Comparison of ENCODE assay signal across 17 mouse cellular contexts in genomic region chr14:20966959-20967670, GRCm38 (mm10). TPM values are rescaled to one million over a fixed set of nuclear protein-coding genes. Genes with fewer than 3 reads are reported as not detected.
DNase-seq lines count a peak whose midpoint lies in the region; ATAC-seq and TF ChIP-seq lines count a peak whose summit lies in the region.
"Had no signal": no experiment of that assay in that cellular context is flagged by ENCODE, and none has a peak within 500 bp of the region (broad histone marks: within the 10 kb centered on the region; RNA-seq: fewer than 3 reads in every experiment).

No protein-coding gene starts in this region.

- H3K36me3 ChIP-seq in neural tube, embryonic 11.5 days (ENCODE audit: control insufficient read depth, insufficient read depth, low read length): no peaks in the 10 kb centered on the region
- peaks cover 4% of the 10 kb centered on the region for H3K36me3 ChIP-seq in liver, postnatal 0 days (replicated peaks; ENCODE audit: insufficient read depth, low read length)

- 73% methylated on average over 3 of the region's 3 CpGs for WGBS in neural tube, embryonic 11.5 days
- 87% methylated on average over 3 of the region's 3 CpGs for WGBS in liver, postnatal 0 days (ENCODE audit: insufficient replicate concordance)

- H3K4me2 ChIP-seq in neural tube, embryonic 11.5 days (ENCODE audit: low read depth): no peak overlapping the region
- H3K4me2 ChIP-seq in liver, postnatal 0 days (ENCODE audit: low read depth, low read length): no peak overlapping the region
- H3K4me2 ChIP-seq: liver, embryonic 12.5 days had no signal

- DNase-seq in CD4-positive, CD25-positive, alpha-beta regulatory T cell, adult 2 months (ENCODE audit: low read depth, low spot score): peak; percentile 7
- DNase-seq in neural tube, embryonic 11.5 days (ENCODE audit: low spot score): no peak
- DNase-seq in neural tube, embryonic 10.5 days (ENCODE audit: extremely low spot score, low spot score): no peak
- peak; percentile 19 for DNase-seq in induced T-regulatory cell, adult 2 months (ENCODE audit: low read depth)
- DNase-seq in right cerebral cortex, adult 18-20 months: no peak
- no peak for DNase-seq in adrenal gland, postnatal 10 days
- no peak for DNase-seq in liver, postnatal 0 days
- DNase-seq: cerebellum, adult 18-20 months; heart, adult 2 months; heart, postnatal 10 days; kidney, postnatal 14 days; lung, postnatal 10 days; thymus, postnatal 14 days had no signal

- no peaks in the 10 kb centered on the region for H3K9me3 ChIP-seq in neural tube, embryonic 11.5 days (ENCODE audit: control insufficient read depth, low read length)
- no peaks in the 10 kb centered on the region for H3K9me3 ChIP-seq in liver, postnatal 0 days (ENCODE audit: low read length)
- H3K9me3 ChIP-seq: G1E; liver, embryonic 12.5 days had no signal

- no peaks in the 10 kb centered on the region for H3K27me3 ChIP-seq in neural tube, embryonic 11.5 days (ENCODE audit: control insufficient read depth, insufficient read depth, low read length)
- no peaks in the 10 kb centered on the region for H3K27me3 ChIP-seq in liver, postnatal 0 days (ENCODE audit: insufficient read depth, low read length)
- H3K27me3 ChIP-seq: liver, embryonic 12.5 days had no signal

- H3K9ac ChIP-seq in neural tube, embryonic 11.5 days (ENCODE audit: low read length): no peak overlapping the region
- H3K9ac ChIP-seq in liver, postnatal 0 days (replicated peaks): no peak overlapping the region
- H3K9ac ChIP-seq: liver, embryonic 12.5 days had no signal

- TF ChIP-seq CTCF in liver, postnatal 0 days (IDR thresholded peaks at IDR 0.05; ENCODE audit: low read depth): no peak

- no peak for ATAC-seq in CD4-positive, CD25-positive, alpha-beta regulatory T cell, adult 4 months
- ATAC-seq in neural tube, embryonic 11.5 days (ENCODE audit: insufficient read depth, low FRiP score, low TSS enrichment): peak; percentile 90
- ATAC-seq in liver, postnatal 0 days: no peak
- ATAC-seq: intestine, postnatal 0 days; liver, embryonic 12.5 days had no signal

- no peak overlapping the region for H3K4me3 ChIP-seq in neural tube, embryonic 11.5 days (ENCODE audit: low read depth, low read length)
- no peak overlapping the region for H3K4me3 ChIP-seq in liver, postnatal 0 days (ENCODE audit: low read depth, low read length)
- H3K4me3 ChIP-seq: heart, adult 2 months; liver, embryonic 12.5 days had no signal

- peak overlapping the region; percentile 56; the same call in 1 of the 2 replicates for H3K27ac ChIP-seq in neural tube, embryonic 11.5 days (ENCODE audit: low read depth, low read length)
- no peak overlapping the region for H3K27ac ChIP-seq in liver, postnatal 0 days (ENCODE audit: low read depth)
- H3K27ac ChIP-seq: heart, adult 2 months; liver, embryonic 12.5 days had no signal

- 0 out of 2 replicates have a peak, but pooled peaks cover 4% of the 10 kb centered on the region for H3K4me1 ChIP-seq in neural tube, embryonic 11.5 days (ENCODE audit: control insufficient read depth, insufficient read depth, low read length)
- H3K4me1 ChIP-seq in liver, postnatal 0 days (ENCODE audit: insufficient read depth): peaks cover 10% of the 10 kb centered on the region; the same call in 1 of the 2 replicates

- no peak for TF ChIP-seq EP300 in liver, postnatal 0 days (IDR thresholded peaks at IDR 0.05; ENCODE audit: low read depth)

RNA-seq across cellular contexts. Expression of gene Vcl, which starts 37.9 kb away (rescaled TPM):
- polyA plus RNA-seq in CD4-positive, CD25-positive, alpha-beta regulatory T cell, adult 4 months (2017; shearing (Covaris generic)): 1 to 10 TPM; 1.4 to 2.6 TPM
- 51.2 and 55.5 TPM in 2 replicates for polyA plus RNA-seq in neural tube, embryonic 11.5 days (2014; fragmentation: Nextera tagmentation; extraction: Ambion mirVana)
- 10 to 100 TPM; 76.6 to 82.1 TPM for total RNA-seq in adrenal gland, postnatal 10 days (2021)
- 9.3 and 11.6 TPM in 2 replicates for polyA plus RNA-seq in liver, postnatal 0 days (2015; fragmentation: Nextera tagmentation; extraction: Ambion mirVana)

Comparison
In these comparisons a context has a peak if more than half of its experiments do, and no peak if none do; other contexts are left out.
1. DNase-seq: peak in CD4-positive, CD25-positive, alpha-beta regulatory T cell, adult 2 months (single experiment) and induced T-regulatory cell, adult 2 months (single experiment); none in neural tube, embryonic 11.5 days (single experiment), neural tube, embryonic 10.5 days (single experiment), right cerebral cortex, adult 18-20 months (single experiment), adrenal gland, postnatal 10 days (single experiment) and liver, postnatal 0 days (single experiment).